Mouse (Mus musculus) frontal cortex, adult 2 months (tissue): ENCODE measurements around the gene 3110040M04Rik. TPM values are rescaled to one million over a fixed set of nuclear protein-coding genes. Genes with fewer than 3 reads are reported as not detected.

Source experiments
- DNase-seq, 2 experiments: peaks; one replicate each; pipeline ENCODE4 v3.0.0; 2022; ENCODE audit warnings: low spot score in 1 of 2; ENCODE audit errors: extremely low spot score in 1 of 2
- polyA plus RNA-seq: library from polyadenylated mRNA; depleted of rRNA; stranded (reverse); fragments of >200 nt; gene quantifications from 2 replicates; pipeline ENCODE4 v1.2.3, GENCODE M21; 2012; rRNA removed

3110040M04Rik gene
- polyA plus RNA-seq, 1 experiment, result not detected

DNA sequence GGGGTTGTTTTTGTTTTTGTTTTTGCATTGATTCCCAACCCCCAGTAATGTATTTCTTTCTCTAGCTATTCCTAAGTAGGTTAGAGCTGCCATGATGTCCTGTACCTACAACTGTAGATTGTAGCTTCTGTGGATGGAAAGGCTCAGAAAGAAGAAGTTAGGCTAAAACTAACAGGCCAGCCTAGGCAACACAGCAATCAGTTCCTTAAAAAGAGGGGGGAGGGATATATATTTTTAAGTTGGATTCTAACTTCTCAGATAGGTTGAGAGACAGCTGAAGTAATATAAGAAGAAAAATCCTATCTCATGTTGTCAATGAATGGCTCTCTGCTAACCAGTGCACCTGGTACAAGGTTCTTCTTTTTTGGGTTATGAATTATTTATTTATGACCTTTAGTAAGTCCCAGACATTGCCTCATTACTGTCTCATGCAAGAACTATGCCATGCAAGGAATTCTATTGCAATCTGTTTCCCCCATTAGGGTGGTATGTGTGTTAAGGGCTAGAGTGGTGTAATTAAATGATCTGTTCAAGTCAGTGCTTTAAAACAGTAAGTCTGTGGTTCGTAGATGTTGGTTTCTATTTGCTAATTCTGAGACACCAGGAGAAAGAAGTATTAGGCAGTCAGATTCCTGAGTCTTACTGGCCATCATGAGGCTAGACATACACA is 24.5 kb downstream of the 3110040M04Rik start:
- no peak for DNase-seq

DNA sequence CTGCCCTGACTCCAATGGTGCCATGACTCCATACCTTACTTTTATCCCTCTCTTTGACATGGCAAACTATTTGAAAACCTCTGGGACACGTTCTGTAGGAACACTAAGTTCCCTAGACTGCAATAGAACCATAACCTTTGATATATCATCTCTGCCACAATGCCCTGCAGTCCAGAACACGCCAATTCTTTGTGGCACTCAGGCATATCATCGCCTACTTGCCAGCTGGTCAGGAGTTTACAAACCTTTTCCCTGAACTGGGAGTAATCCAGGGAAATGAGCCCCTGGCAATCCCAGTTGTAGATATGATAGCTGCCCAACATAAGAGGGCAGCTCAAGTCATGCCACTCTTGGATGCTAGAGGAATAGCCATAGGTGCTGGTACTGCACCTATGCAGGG is 28.4 kb downstream of the 3110040M04Rik start:
- DNase-seq, result no peak

DNA sequence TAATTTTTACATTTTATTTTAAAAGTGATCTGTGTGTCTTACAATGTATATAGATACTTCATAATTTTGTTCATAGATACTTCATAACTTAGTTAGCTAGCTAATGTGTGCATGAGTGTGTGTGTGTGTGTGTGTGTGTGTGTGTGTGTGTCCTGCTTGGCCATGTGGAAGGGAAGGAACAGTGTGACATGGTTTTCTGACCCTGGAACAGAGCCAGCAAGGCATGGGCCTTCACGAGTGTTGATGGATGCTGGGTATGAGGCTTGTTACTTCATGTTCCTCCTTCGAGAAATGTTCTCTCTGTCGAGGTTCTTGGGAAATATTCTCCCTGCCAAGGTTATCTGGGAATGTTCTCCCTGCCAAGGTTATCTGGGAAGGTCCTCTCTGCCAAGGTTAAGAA is 29.8 kb downstream of the 3110040M04Rik start:
- DNase-seq, result no peak

DNA sequence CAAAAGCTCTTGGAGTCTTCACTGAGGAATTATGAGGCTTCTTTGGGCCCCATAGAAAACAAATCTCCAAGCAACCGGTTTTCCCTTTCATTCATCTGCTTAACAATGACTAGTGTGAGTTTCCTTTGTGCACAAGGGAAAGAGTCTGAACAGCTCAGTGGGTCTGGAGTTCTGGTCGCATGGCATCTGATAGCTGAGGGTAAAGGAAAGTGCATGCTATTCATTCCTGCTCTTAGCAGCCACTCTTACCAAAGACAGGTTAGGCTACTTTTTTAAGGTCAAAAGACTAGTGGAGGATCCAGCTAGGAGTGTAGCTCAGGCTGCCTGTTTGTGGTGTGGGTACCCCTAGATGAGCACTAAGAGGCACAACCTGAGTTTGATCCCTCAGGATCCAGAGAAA is 31.7 kb downstream of the 3110040M04Rik start:
- no peak for DNase-seq

DNA sequence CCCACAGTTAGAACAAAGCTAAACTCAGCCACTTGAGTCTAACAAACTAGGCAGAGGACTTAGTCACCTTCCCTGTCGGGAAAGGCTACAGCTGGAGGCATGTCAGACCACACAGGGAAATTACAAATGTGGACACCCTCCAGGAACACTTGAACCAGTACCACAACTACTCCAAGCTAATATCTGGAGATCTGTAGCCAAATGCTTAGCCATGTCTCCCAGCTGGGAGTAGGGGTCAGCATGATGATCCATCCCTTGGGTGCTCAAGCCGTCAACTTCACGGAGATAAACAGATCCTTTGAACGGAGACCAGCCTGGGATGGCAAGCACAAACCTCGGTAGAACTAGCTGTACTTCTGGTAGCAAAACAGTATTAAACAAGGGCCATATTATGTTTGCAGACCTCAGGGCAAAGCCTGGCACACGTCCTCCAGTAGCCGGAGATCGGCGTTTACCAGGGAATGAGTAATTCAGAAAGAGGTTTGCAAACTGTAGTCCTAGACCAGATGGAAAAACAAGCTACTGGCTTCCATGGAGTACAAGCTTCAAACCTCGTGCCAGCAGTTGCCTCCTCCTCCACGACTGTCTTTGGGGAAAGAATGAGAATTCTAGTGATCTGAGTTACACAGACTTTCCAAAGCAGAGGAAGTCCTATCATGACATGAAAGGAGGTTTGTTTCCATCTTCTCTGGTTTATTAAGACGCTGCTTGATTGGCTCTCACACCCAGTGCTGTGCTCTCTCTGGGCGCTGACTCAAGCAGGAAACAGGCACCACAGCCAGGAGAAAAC is 32.4 kb downstream of the 3110040M04Rik start:
- peak in 1 of 2 experiments; percentile 44 for DNase-seq

DNA sequence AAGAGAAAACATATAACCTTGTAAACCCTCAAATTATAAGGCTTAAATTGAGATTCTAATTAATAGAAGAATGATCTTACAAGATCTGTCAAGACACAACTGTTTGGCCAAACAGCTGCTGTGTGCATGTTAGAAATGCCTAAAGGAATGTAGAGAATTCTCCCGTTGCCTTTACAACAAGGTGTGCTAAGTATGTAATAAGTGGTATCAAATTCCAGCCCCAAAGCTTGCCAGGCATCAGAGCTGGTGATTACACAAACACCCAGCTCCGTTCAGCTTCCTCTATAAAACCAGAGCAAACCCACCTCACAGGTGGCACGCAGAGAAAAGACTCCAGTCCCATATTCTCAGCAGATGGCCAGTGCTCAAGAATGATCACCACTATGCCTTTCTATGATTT is 33.9 kb downstream of the 3110040M04Rik start:
- no peak for DNase-seq

DNA sequence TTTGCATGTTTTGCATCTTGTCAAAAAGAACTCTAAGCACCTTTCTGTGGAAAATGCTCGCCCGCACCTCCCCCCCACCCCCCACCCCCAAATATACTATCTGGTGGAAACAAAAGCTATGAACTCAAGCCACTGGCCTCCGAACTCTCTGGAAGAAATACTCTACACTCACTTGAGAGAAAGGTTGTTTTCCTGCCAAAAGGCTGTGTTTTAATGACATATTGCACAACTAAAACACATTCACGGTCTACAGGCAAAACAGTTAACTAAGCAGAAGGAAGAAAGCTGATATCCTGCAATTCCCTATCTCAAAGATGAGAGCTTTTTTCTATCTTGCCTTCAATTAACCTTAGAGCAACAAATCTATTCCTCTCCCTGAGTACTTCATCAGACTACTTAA is 39.4 kb downstream of the 3110040M04Rik start:
- no peak for DNase-seq

DNA sequence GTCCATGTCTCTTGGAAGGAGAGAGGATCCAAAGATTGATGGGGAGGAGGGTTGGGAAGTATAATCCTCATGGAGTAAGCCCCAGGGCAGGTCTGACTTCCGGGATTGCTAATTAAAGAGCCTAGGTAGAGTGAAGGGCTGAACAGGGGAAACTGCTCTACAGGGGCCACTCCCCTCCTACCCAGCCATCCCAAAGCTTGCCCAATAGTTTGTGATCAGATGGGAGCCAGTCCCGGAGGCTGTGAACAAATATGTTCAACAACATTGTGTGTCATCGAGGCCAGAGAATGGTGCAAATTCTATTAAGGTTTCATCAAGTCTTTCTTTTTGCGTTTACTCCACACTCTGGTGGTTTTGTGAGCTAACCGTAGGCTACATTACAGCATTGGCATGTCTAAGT is 40.1 kb downstream of the 3110040M04Rik start:
- no peak for DNase-seq

DNA sequence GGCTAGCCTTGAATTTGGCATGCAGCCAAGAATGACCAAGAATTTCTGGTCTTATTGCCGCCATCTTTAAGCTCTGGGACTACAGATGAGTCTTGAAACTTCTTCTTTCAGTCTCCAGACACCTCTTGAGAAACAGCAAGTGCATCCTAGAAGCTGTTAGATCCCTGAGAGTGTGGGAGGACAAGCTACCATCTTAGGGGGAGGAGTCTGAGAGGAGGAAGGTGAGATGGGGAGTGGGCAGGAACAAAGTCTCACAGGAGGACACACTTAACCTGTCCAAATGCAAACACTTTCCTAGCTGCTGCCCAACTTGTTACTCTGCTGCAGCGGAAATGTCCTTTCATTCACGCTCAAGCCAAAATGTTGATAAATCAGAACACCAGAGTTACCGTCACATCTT is 40.8 kb downstream of the 3110040M04Rik start:
- DNase-seq, result no peak

DNA sequence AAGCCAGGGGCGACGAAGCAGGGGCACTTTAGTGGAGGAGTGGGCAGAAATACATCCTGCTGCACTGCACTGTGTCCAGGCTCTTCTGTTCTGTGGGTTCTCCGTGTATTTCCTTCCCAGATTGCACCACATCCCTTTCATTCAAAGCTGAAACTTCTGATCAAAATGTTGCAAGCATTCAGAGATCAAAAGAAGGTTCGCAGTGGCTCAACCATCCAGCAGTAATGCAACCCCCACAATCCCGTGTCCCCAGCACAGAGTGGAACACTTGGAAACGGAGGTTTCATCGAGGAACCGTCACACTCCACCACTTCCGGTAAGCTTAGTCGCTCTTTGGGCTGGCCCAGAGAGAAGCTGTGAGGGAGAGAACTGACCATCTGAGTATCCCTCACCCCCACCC is 41.2 kb downstream of the 3110040M04Rik start:
- DNase-seq, result no peak

DNA sequence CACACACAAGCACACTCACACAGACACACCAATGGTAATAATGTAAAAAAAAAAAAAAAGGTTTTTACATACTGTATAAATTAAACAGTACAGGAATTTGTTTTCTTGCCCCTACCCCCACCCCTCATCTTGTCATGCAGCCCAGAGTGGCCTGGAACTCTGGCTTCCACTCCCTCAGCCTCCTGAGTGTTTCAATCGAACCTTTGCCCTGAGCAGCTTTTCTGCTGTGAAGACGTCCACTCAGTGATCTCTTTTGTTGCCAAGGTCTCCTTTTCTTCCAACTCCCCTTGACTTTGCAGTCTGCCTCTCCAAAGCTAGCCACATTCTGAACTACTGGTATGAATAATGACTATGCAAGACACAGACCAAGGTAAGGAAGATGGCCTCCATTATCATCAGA is 41.9 kb downstream of the 3110040M04Rik start:
- no peak for DNase-seq

DNA sequence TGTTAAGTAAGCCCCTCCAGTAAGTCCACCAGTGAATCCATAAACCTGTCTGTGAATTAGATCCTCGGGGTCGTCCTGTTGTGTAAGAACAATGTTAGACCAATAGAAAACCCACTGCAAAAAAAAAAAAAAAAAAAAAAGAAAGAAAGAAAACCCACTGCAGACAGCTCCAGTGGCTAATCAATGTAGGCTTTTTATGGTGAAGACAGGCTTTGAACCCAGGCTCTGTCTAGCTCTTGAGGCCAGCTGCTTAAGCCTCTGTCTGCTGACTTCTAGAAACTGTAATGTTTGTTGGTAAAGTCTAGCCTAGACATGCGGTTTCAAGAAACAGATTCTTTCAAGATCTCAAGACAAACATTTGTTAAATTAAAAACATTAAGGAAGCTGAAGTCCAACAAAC is 46.2 kb downstream of the 3110040M04Rik start:
- DNase-seq, result no peak

DNA sequence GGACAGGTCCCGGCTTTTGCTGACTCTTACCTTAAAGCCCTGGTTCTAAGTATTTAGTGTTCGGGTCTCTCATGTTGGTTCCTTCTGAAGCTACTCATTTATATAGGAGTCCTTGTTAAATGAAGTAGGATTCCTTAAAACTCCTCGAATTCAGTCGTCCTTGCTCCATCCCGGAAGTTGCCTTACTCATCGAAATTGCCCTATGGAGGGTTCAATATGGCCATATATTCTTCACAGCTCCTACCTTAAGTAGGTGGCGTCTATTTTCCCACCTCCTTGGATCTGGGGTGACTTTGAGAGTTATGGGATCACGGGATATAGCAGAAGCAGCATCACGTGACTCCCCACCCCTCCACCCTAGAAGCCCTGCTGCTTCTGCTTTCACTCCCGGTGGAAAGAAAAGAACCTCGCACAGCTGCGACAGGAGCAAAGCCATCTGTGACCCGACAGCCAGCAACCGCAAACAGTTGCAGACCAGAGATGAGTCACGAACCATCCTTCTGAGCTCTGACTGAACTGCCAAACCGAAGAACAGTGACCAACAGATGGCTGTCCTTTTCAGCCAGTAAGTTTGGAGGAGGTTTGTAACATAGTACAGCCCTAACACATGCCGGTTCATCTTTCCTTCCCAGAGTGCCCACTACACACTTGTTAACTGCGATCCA is 46.7 kb downstream of the 3110040M04Rik start:
- DNase-seq, result peak; percentile 72

DNA sequence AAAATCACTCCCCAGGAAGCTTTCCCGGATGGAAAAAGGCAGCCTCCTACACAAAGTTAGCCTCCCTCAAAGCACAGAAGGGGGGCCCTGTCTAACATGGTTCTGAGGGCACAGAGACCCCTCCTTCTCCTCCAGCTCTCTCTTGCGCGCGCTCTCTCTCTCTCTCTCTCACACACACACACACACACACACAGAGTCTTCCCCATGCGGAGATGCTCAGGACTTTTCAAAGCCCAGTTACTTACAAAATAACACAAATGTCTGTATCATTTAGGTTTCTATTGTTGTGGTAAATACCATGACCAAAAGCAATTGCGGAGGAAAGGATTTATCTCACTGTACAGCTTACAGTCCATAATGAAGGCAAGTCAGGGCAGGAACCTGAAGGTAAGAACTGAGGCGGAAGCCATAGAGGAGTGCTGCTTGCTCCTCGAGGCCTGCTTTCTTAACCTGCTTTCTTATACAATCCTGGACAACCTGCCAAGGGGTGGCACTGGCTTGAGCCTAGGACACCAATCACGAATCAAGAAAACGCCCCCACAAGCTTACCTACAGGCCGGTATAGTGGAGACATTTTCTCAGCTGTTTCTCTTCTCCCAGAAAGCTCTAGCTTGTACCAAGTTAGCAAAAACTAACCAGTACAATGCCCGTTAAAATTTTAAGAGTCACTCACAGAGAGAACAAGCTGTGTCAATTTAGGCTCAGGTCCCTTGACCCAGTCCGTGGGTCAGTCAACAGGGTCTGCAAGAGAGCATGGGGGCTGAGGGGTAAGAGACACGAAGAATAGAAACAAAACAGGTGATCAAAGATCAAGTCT is 47.5 kb downstream of the 3110040M04Rik start:
- DNase-seq, result no peak

Other genes with a start within 250 kb of the 3110040M04Rik start
- gene Hmcn1, start 210.7 kb upstream of the 3110040M04Rik start, polyA plus RNA-seq, result 4.9 and 6.7 TPM in 2 replicates
- gene Gm47985, start 21.6 kb upstream of the 3110040M04Rik start, polyA plus RNA-seq, result not detected in 2 replicates
- gene Gm8947, start 11.7 kb upstream of the 3110040M04Rik start, polyA plus RNA-seq, result not detected in 2 replicates
- not detected in 2 replicates for gene Gm47995, start 5.7 kb upstream of the 3110040M04Rik start, polyA plus RNA-seq
- not detected in 2 replicates for gene Gm47996, start 6.0 kb downstream of the 3110040M04Rik start, polyA plus RNA-seq
- 127 and 132 TPM in 2 replicates for gene Ivns1abp, start 140.4 kb downstream of the 3110040M04Rik start, polyA plus RNA-seq
- gene Swt1, start 224.3 kb downstream of the 3110040M04Rik start, polyA plus RNA-seq, result 12.1 and 16.3 TPM in 2 replicates
- 30.8 and 31.8 TPM in 2 replicates for gene Trmt1l, start 224.4 kb downstream of the 3110040M04Rik start, polyA plus RNA-seq